8 mouse cellular contexts compared by ENCODE assay signal in the genomic region with DNA sequence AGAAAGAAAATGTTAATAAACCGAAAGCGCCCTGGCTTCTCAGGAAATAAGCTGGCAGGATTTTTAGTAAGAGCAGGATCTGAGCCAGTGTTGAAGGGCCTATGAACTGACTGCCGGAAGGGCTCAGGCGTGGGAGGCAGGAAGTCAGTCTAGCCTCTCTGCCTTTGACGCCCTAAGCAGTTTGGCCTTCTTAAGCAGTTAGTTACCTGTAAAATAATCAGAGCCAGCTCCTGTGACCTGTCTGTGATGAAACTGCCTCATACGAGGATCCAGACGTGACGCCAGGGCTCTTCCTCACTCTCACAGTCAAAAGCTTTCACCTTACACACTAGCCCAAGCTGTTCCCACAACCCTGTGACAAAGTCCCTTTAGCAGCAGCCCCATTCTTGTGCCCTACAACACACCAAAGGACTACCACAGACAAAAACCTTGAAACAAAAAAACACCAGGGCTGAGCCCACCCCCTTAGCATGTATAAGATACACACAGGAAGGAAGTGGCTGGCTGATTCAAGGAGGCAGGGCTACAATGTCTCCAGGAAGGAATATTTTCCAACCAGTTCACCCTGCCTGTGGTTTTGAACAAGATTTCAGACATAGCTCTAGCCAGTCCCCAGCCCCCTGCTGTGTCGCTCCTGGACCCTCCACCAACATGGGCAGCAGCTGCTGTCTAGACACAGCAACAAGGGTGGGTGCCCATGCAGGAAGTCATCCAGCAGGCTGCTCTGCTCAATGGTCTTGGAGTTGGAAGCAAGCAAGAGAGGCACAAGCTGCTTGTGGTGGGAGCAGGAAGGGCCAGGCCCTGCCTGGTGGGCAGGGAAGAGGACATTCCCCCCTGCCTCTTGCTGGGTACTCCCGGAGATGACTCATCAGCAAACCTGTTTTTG.
A peak's percentile ranks its signal among the peaks of the same experiment; 100 is the strongest.
DNase-seq lines count a peak whose midpoint lies in the region; ATAC-seq lines count a peak whose summit lies in the region.

No protein-coding gene starts in this region.

- WGBS in hindbrain, embryonic 10.5 days: 82% methylated on average over 10 of the region's 10 CpGs
- 84% methylated on average over 10 of the region's 10 CpGs for WGBS in hindbrain, embryonic 14.5 days
- 62% methylated on average over 10 of the region's 10 CpGs for WGBS in embryonic facial prominence, embryonic 15.5 days
- WGBS in hindbrain, embryonic 16.5 days: 80% methylated on average over 10 of the region's 10 CpGs
- 54% methylated on average over 10 of the region's 10 CpGs for WGBS in lung, embryonic 16.5 days

- no peak for ATAC-seq in hindbrain, embryonic 14.5 days (ENCODE audit: low FRiP score)
- peak; percentile 48; the same call in 1 of the 2 replicates for ATAC-seq in embryonic facial prominence, embryonic 15.5 days (ENCODE audit: insufficient number of reproducible peaks, low FRiP score, low TSS enrichment, low read depth)
- ATAC-seq in hindbrain, embryonic 16.5 days: no peak
- ATAC-seq in lung, embryonic 16.5 days (ENCODE audit: low read depth): peak; percentile 76

- 0 out of 2 replicates have a peak, but pooled peaks cover 3% of the 10 kb centered on the region for H3K4me1 ChIP-seq in hindbrain, embryonic 10.5 days (replicated peaks)
- H3K4me1 ChIP-seq in hindbrain, embryonic 14.5 days (replicated peaks; ENCODE audit: control insufficient read depth, insufficient read depth, low read length): no peaks in the 10 kb centered on the region
- peaks cover 11% of the 10 kb centered on the region for H3K4me1 ChIP-seq in embryonic facial prominence, embryonic 15.5 days
- no peaks in the 10 kb centered on the region for H3K4me1 ChIP-seq in hindbrain, embryonic 16.5 days (ENCODE audit: control insufficient read depth, insufficient read depth, low read depth, low read length)
- no peaks in the 10 kb centered on the region for H3K4me1 ChIP-seq in lung, embryonic 16.5 days (replicated peaks; ENCODE audit: control insufficient read depth, insufficient read depth, low read length)

- H3K9ac ChIP-seq in hindbrain, embryonic 14.5 days: no peak overlapping the region
- H3K9ac ChIP-seq in embryonic facial prominence, embryonic 15.5 days: no peak overlapping the region
- no peak overlapping the region for H3K9ac ChIP-seq in hindbrain, embryonic 16.5 days (ENCODE audit: low read depth, low read length)
- H3K9ac ChIP-seq in lung, embryonic 16.5 days (ENCODE audit: low read length): no peak overlapping the region

- H3K9me3 ChIP-seq in hindbrain, embryonic 10.5 days: no peaks in the 10 kb centered on the region
- no peaks in the 10 kb centered on the region for H3K9me3 ChIP-seq in hindbrain, embryonic 14.5 days (ENCODE audit: control insufficient read depth, low read length)
- no peaks in the 10 kb centered on the region for H3K9me3 ChIP-seq in embryonic facial prominence, embryonic 15.5 days (replicated peaks)
- H3K9me3 ChIP-seq in hindbrain, embryonic 16.5 days (ENCODE audit: control insufficient read depth, low read length): no peaks in the 10 kb centered on the region
- H3K9me3 ChIP-seq in lung, embryonic 16.5 days (ENCODE audit: control insufficient read depth, low read length): no peaks in the 10 kb centered on the region

- no peaks in the 10 kb centered on the region for H3K27me3 ChIP-seq in hindbrain, embryonic 10.5 days (ENCODE audit: insufficient read depth, poor library complexity, severe bottlenecking)
- H3K27me3 ChIP-seq in hindbrain, embryonic 14.5 days (ENCODE audit: control insufficient read depth, insufficient read depth, low read length): no peaks in the 10 kb centered on the region
- no peaks in the 10 kb centered on the region for H3K27me3 ChIP-seq in embryonic facial prominence, embryonic 15.5 days
- H3K27me3 ChIP-seq in hindbrain, embryonic 16.5 days (replicated peaks; ENCODE audit: control insufficient read depth, insufficient read depth, low read length): no peaks in the 10 kb centered on the region
- no peaks in the 10 kb centered on the region for H3K27me3 ChIP-seq in lung, embryonic 16.5 days (ENCODE audit: control insufficient read depth, insufficient read depth, low read depth, low read length)

- H3K36me3 ChIP-seq in hindbrain, embryonic 10.5 days: no peaks in the 10 kb centered on the region
- H3K36me3 ChIP-seq in hindbrain, embryonic 14.5 days (replicated peaks; ENCODE audit: control insufficient read depth, insufficient read depth): no peaks in the 10 kb centered on the region
- no peaks in the 10 kb centered on the region for H3K36me3 ChIP-seq in embryonic facial prominence, embryonic 15.5 days
- no peaks in the 10 kb centered on the region for H3K36me3 ChIP-seq in hindbrain, embryonic 16.5 days (ENCODE audit: control insufficient read depth, insufficient read depth, low read length)
- H3K36me3 ChIP-seq in lung, embryonic 16.5 days (ENCODE audit: control insufficient read depth, insufficient read depth, low read length): no peaks in the 10 kb centered on the region

- DNase-seq in hindbrain, embryonic 10.5 days (ENCODE audit: low spot score): no peak
- DNase-seq in hindbrain, embryonic 14.5 days (ENCODE audit: low spot score): no peak
- DNase-seq in thymus, postnatal 36 days: peak; percentile 59 to 68
- no peak for DNase-seq in right cerebral cortex, postnatal 36 days (ENCODE audit: low spot score in 2 of 2)
- DNase-seq in gastrocnemius, postnatal 10 days: no peak

- H3K4me2 ChIP-seq in hindbrain, embryonic 14.5 days (replicated peaks): no peak overlapping the region
- no peak overlapping the region for H3K4me2 ChIP-seq in embryonic facial prominence, embryonic 15.5 days (replicated peaks)
- H3K4me2 ChIP-seq in hindbrain, embryonic 16.5 days (ENCODE audit: low read length): no peak overlapping the region
- H3K4me2 ChIP-seq in lung, embryonic 16.5 days (ENCODE audit: low read depth, low read length): no peak overlapping the region

- H3K4me3 ChIP-seq in hindbrain, embryonic 10.5 days: no peak overlapping the region
- H3K4me3 ChIP-seq in hindbrain, embryonic 14.5 days (replicated peaks; ENCODE audit: low read length): no peak overlapping the region
- H3K4me3 ChIP-seq in embryonic facial prominence, embryonic 15.5 days (replicated peaks): no peak overlapping the region
- H3K4me3 ChIP-seq in hindbrain, embryonic 16.5 days (ENCODE audit: low read length): no peak overlapping the region
- H3K4me3 ChIP-seq in lung, embryonic 16.5 days (ENCODE audit: low read length): no peak overlapping the region

- H3K27ac ChIP-seq in hindbrain, embryonic 10.5 days: peak overlapping the region; percentile 46; the same call in 1 of the 2 replicates
- H3K27ac ChIP-seq in hindbrain, embryonic 14.5 days: no peak overlapping the region
- H3K27ac ChIP-seq in embryonic facial prominence, embryonic 15.5 days (replicated peaks): peak overlapping the region; percentile 83
- H3K27ac ChIP-seq in hindbrain, embryonic 16.5 days (ENCODE audit: low read depth, low read length): 0 out of 2 replicates have a peak overlapping the region, but pooled peaks have one; percentile 7
- peak overlapping the region; percentile 87 for H3K27ac ChIP-seq in lung, embryonic 16.5 days (ENCODE audit: low read length)

Comparison
In these comparisons a context has a peak if more than half of its experiments do, and no peak if none do; other contexts are left out.
1. DNase-seq: peak in thymus, postnatal 36 days (2 of 2); none in hindbrain, embryonic 10.5 days (single experiment), hindbrain, embryonic 14.5 days (single experiment), right cerebral cortex, postnatal 36 days (0 of 2) and gastrocnemius, postnatal 10 days (single experiment).
2. ATAC-seq: peak in embryonic facial prominence, embryonic 15.5 days (single experiment) and lung, embryonic 16.5 days (single experiment); none in hindbrain, embryonic 14.5 days (single experiment) and hindbrain, embryonic 16.5 days (single experiment).